Mouse (Mus musculus): Measurements from ENCODE around the gene Ccdc185. TPM values are rescaled to one million over a fixed set of nuclear protein-coding genes. Genes with fewer than 3 reads are reported as not detected.

Gene Ccdc185
- total and polyA plus RNA-seq, 2 experiments, result not detected

- no peak overlapping the region for H3K4me3 ChIP-seq (ENCODE audit: insufficient read depth, low read depth, low read length)
- H3K9ac ChIP-seq (ENCODE audit: low read depth, low read length), result no peak overlapping the region
- H3K79me2 ChIP-seq (ENCODE audit: control insufficient read depth, insufficient read depth, low read length), result no peaks in the 10 kb centered on the region
- WGBS, result 69% methylated on average over 10 of the region's 10 CpGs
- TF ChIP-seq CTCF (IDR thresholded peaks at IDR 0.05; ENCODE audit: low read depth, low read length) (no peak), POLR2A (IDR thresholded peaks at IDR 0.05; ENCODE audit: extremely low read depth, insufficient read depth, low read length) (no peak)
- H3K27ac ChIP-seq (replicated peaks; ENCODE audit: insufficient read depth, low read depth, low read length), result no peak overlapping the region
- DNase-seq (ENCODE audit: extremely low read depth, low read depth, low spot score), result no peak
- H3K27me3 ChIP-seq (ENCODE audit: control insufficient read depth, insufficient read depth, low read length), result no peaks in the 10 kb centered on the region
- no peaks in the 10 kb centered on the region for H3K36me3 ChIP-seq (ENCODE audit: control insufficient read depth, insufficient read depth, low read length)
- no peaks in the 10 kb centered on the region for H3K4me1 ChIP-seq (ENCODE audit: control insufficient read depth, insufficient read depth, low read length)
Observed at GRCm38 (mm10) chr1:182776749-182777410, 27.9 kb upstream of the Ccdc185 start.

DNA sequence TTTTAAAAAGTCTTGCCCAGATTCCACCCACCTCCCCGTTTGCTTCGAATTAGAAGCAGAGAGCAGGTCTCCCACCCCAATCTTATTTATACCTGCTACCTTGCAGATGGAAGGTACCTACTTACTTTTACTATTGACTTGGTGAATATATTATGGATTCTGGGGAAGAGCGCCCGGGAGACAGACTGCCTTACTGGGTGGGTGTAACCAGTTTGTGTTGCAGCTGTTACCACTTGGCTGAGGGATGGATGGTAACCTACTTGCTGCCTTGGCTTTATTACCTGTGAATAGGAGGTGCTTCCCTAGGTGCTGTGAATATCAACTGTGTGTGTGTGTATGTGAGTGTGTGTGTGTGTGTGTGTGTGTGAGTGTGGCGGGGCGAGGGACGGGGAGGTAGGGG is 26.6 kb upstream of the Ccdc185 start:
- H3K36me3 ChIP-seq (ENCODE audit: control insufficient read depth, insufficient read depth, low read length), result no peaks in the 10 kb centered on the region
- no peak overlapping the region for H3K4me3 ChIP-seq (ENCODE audit: insufficient read depth, low read depth, low read length)
- no peaks in the 10 kb centered on the region for H3K79me2 ChIP-seq (ENCODE audit: control insufficient read depth, insufficient read depth, low read length)
- no peaks in the 10 kb centered on the region for H3K27me3 ChIP-seq (ENCODE audit: control insufficient read depth, insufficient read depth, low read length)
- no peak overlapping the region for H3K27ac ChIP-seq (replicated peaks; ENCODE audit: insufficient read depth, low read depth, low read length)
- no peak for DNase-seq (ENCODE audit: extremely low read depth, low read depth, low spot score)
- no peak overlapping the region for H3K9ac ChIP-seq (ENCODE audit: low read depth, low read length)
- no peak for TF ChIP-seq CTCF (IDR thresholded peaks at IDR 0.05; ENCODE audit: low read depth, low read length)
- TF ChIP-seq POLR2A (IDR thresholded peaks at IDR 0.05; ENCODE audit: extremely low read depth, insufficient read depth, low read length), result no peak
- H3K4me1 ChIP-seq (ENCODE audit: control insufficient read depth, insufficient read depth, low read length), result no peaks in the 10 kb centered on the region
- WGBS, result 96% methylated on average over 7 of the region's 7 CpGs

DNA sequence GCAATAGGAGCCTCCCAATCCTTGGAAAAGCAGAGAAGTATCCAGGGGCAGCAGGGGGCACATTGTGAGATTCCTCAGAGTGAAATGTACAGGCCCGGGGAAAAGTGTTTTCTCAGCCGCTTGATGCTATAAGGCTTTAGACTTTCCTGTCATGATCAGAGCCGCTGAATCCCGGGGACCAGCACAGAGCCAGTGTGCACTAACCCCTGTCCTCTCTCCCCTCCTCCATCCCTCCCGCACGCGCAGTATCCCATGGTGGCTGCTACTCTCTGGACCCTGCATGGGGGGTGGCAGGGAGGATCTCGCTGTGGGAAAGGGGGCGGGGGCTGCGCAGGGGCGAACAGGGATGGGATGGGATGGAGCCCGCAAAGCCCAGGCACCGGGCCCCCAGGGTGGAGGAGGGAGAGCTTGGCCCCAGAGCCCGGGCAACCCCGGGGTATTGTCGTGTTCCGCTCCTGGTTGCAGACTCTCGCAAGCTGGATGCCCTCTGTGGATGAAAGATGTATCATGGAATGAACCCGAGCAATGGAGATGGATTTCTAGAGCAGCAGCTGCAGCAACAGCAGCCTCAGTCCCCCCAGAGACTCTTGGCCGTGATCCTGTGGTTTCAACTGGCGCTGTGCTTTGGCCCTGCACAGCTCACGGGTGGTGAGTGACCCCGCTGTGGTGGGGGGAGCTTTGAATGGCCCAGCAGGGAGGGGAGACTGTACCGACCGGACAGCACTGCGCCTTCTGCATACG is 15.7 kb upstream of the Ccdc185 start:
- H3K79me2 ChIP-seq (ENCODE audit: control insufficient read depth, insufficient read depth, low read length), result no peaks in the 10 kb centered on the region
- peak; percentile 14 for DNase-seq (ENCODE audit: extremely low read depth, low read depth, low spot score)
- WGBS, result 16% methylated on average over 27 of the region's 27 CpGs
- no peaks in the 10 kb centered on the region for H3K36me3 ChIP-seq (ENCODE audit: control insufficient read depth, insufficient read depth, low read length)
- H3K27me3 ChIP-seq (ENCODE audit: control insufficient read depth, insufficient read depth, low read length), result no peaks in the 10 kb centered on the region
- TF ChIP-seq POLR2A (IDR thresholded peaks at IDR 0.05; ENCODE audit: extremely low read depth, insufficient read depth, low read length) (no peak), CTCF (IDR thresholded peaks at IDR 0.05; ENCODE audit: low read depth, low read length) (no peak)
- peak overlapping the region; percentile 67 for H3K4me3 ChIP-seq (ENCODE audit: insufficient read depth, low read depth, low read length)
- peak overlapping the region; percentile 64 for H3K9ac ChIP-seq (ENCODE audit: low read depth, low read length)
- H3K4me1 ChIP-seq (ENCODE audit: control insufficient read depth, insufficient read depth, low read length), result peaks cover 3% of the 10 kb centered on the region; the same call in 1 of the 2 replicates
- H3K27ac ChIP-seq (replicated peaks; ENCODE audit: insufficient read depth, low read depth, low read length), result no peak overlapping the region

DNA sequence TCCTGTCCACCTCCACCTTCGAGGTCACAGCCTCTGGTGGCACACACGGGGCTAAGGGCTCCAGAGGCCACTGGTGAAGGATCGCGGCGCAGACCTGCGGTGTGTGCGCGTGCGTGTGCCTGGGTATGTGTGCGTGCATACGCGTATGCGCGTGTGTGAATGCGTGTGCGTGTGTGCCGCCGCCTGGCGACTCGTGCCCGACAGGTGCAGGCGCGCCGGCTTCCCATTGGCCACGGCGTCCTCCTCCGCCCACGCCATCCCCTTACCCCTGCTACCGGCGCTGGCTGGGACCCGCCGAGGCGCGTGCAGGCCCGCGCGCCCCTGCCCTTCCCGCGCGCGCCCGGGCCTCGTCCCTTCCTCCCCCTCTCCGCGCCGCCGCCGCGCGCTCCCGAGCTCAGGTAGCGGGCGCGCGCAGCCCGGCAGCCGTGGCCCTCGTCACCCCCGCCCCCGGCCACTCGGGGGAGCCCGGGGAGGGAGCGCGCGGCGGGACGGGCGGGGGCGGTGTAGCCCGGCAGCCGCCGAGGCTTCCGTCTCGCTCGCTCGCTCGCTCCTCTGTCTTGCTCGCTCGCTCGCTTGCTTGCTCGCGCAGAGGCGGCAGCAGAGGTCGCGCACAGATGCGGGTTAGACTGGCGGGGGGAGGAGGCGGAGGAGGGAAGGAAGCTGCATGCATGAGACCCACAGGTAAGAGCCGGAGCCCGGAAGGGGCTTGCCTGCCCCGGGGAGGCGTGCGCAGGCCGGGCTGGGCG is 14.9 kb upstream of the Ccdc185 start, which contains the start of gene Susd4:
TSS of gene Susd4 (plus strand) at position 145 of the 746 bp plus-strand sequence.
- H3K9ac ChIP-seq (ENCODE audit: low read depth, low read length), result peak within 1 kb of the TSS; percentile 64

GRCm38 (mm10) chr1:182763191-182763715 is 14.3 kb upstream of the Ccdc185 start:
- 24% methylated on average over 17 of the region's 17 CpGs for WGBS
- peak overlapping the region; percentile 67; the same call in 1 of the 2 replicates for H3K4me3 ChIP-seq (ENCODE audit: insufficient read depth, low read depth, low read length)
- H3K4me1 ChIP-seq (ENCODE audit: control insufficient read depth, insufficient read depth, low read length), result peaks cover 6% of the 10 kb centered on the region; the same call in 1 of the 2 replicates
- H3K9ac ChIP-seq (ENCODE audit: low read depth, low read length), result no peak overlapping the region; the same call in 1 of the 2 replicates
- H3K27ac ChIP-seq (replicated peaks; ENCODE audit: insufficient read depth, low read depth, low read length), result no peak overlapping the region
- no peak for DNase-seq (ENCODE audit: extremely low read depth, low read depth, low spot score)
- H3K79me2 ChIP-seq (ENCODE audit: control insufficient read depth, insufficient read depth, low read length), result no peaks in the 10 kb centered on the region
- H3K27me3 ChIP-seq (ENCODE audit: control insufficient read depth, insufficient read depth, low read length), result no peaks in the 10 kb centered on the region
- H3K36me3 ChIP-seq (ENCODE audit: control insufficient read depth, insufficient read depth, low read length), result no peaks in the 10 kb centered on the region
- TF ChIP-seq CTCF (IDR thresholded peaks at IDR 0.05; ENCODE audit: low read depth, low read length), result no peak
- no peak for TF ChIP-seq POLR2A (IDR thresholded peaks at IDR 0.05; ENCODE audit: extremely low read depth, insufficient read depth, low read length)

More for the DNA sequence above, 14.9 kb upstream of the Ccdc185 start, which contains the start of gene Susd4:
- H3K4me3 ChIP-seq (ENCODE audit: insufficient read depth, low read depth, low read length), result peak within 1 kb of the TSS; percentile 67
- 1% methylated on average over 93 of the region's 95 CpGs for WGBS
- peaks cover 5% of the 10 kb centered on the region; the same call in 1 of the 2 replicates for H3K4me1 ChIP-seq (ENCODE audit: control insufficient read depth, insufficient read depth, low read length)
- H3K79me2 ChIP-seq (ENCODE audit: control insufficient read depth, insufficient read depth, low read length), result no peaks in the 10 kb centered on the region
- no peak within 1 kb of the TSS for H3K27ac ChIP-seq (replicated peaks; ENCODE audit: insufficient read depth, low read depth, low read length)
- peak; percentile 22 for DNase-seq (ENCODE audit: extremely low read depth, low read depth, low spot score)
- no peaks in the 10 kb centered on the region for H3K36me3 ChIP-seq (ENCODE audit: control insufficient read depth, insufficient read depth, low read length)
- TF ChIP-seq POLR2A (IDR thresholded peaks at IDR 0.05; ENCODE audit: extremely low read depth, insufficient read depth, low read length) (no peak), CTCF (IDR thresholded peaks at IDR 0.05; ENCODE audit: low read depth, low read length) (no peak)
- H3K27me3 ChIP-seq (ENCODE audit: control insufficient read depth, insufficient read depth, low read length), result no peaks in the 10 kb centered on the region

Data from liver, adult 2 months (tissue).